Mouse (Mus musculus): ENCODE data around the gene Adam17. TPM values are rescaled to one million over a fixed set of nuclear protein-coding genes. Genes with fewer than 3 reads are reported as not detected.
"Not testable (repeated sequence)": the region's sequence is repeated elsewhere in the genome, so short reads cannot be mapped to it uniquely, and the experiment has no call there.

Gene Adam17
- polyA plus RNA-seq, 1 experiment from 2014 or later, result 16.9 TPM

GRCm38 (mm10) chr12:21410620-21411019 is 37.2 kb upstream of the Adam17 start:
- no peaks in the 10 kb centered on the region for H3K36me3 ChIP-seq (ENCODE audit: control insufficient read depth, insufficient read depth, low read length)
- ATAC-seq (ENCODE audit: low FRiP score, low TSS enrichment) (no peak), DNase-seq (ENCODE audit: low spot score) (no peak)
- H3K4me2 ChIP-seq (replicated peaks; ENCODE audit: low read depth), result no peak overlapping the region
- no peaks in the 10 kb centered on the region for H3K27me3 ChIP-seq (ENCODE audit: control insufficient read depth, insufficient read depth, low read length)
- no peak overlapping the region for H3K9ac ChIP-seq (ENCODE audit: low read length)
- H3K9me3 ChIP-seq (ENCODE audit: control insufficient read depth, low read length), result no peaks in the 10 kb centered on the region
- H3K27ac ChIP-seq (replicated peaks), result no peak overlapping the region
- TF ChIP-seq CTCF (IDR thresholded peaks at IDR 0.05; ENCODE audit: low read depth) (no peak), EP300 (optimal IDR thresholded peaks at IDR 0.05) (no peak)
- H3K4me1 ChIP-seq (replicated peaks; ENCODE audit: control insufficient read depth, insufficient read depth), result no peaks in the 10 kb centered on the region
- H3K4me3 ChIP-seq (ENCODE audit: low read depth, low read length), result no peak overlapping the region
- 79% methylated on average over 2 of the region's 2 CpGs for WGBS

DNA sequence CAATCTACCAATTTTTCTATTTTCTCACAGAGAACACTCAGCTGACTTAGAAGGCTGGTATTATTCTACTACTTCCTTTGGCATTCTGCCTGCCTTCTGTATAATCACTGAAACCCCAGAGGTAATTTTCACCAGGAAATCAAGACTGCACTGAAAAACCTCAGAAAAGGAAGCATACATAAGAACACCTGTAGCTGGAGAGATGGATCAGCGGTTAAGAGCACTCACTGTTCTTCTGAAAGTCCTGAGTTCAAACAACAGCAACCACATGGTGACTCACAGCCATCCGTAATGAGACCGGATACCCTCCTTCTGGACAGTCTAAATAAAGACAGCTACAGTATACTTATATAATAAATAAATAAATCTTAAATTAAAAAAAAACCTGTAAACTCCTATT is 36.2 kb upstream of the Adam17 start:
- WGBS, result 90% methylated on average over 3 of the region's 3 CpGs
- ATAC-seq (ENCODE audit: low FRiP score, low TSS enrichment), result no peak
- H3K27ac ChIP-seq (replicated peaks), result no peak overlapping the region
- no peak overlapping the region for H3K4me2 ChIP-seq (replicated peaks; ENCODE audit: low read depth)
- H3K9ac ChIP-seq (ENCODE audit: low read length), result no peak overlapping the region
- no peaks in the 10 kb centered on the region for H3K9me3 ChIP-seq (ENCODE audit: control insufficient read depth, low read length)
- H3K36me3 ChIP-seq (ENCODE audit: control insufficient read depth, insufficient read depth, low read length), result no peaks in the 10 kb centered on the region
- H3K27me3 ChIP-seq (ENCODE audit: control insufficient read depth, insufficient read depth, low read length), result no peaks in the 10 kb centered on the region
- no peaks in the 10 kb centered on the region for H3K4me1 ChIP-seq (replicated peaks; ENCODE audit: control insufficient read depth, insufficient read depth)
- TF ChIP-seq EP300 (optimal IDR thresholded peaks at IDR 0.05) (no peak), CTCF (IDR thresholded peaks at IDR 0.05; ENCODE audit: low read depth) (no peak)
- DNase-seq (ENCODE audit: low spot score), result no peak
- no peak overlapping the region for H3K4me3 ChIP-seq (ENCODE audit: low read depth, low read length)

DNA sequence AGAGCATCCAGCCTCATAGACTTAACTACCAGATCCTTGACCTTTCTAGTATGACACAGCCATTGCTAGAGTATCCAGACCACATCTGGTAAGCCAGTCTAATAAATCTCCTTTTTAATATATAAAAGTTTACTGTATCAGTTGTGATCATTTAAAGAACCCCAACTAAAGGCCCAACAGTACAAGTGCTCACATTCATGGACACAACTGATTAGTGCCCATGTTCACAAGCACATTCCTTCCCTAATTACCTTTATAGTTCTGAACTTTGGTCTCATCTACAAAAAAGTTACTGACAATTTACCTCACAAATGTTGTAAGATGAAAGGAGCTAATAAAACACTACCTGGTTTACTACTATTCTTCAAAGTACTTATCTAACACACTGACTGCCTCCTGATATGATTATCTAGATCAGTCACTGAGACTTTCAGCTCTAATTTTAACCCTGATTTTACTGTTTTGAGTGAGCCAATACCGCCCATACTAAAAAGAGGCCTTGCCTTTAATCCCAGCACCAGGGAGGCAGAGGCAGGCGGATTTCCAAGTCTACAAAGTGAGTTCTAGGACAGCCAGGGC is 35.4 kb upstream of the Adam17 start:
- Histone ChIP-seq H3K9ac (ENCODE audit: low read length) (no peak overlapping the region), H3K9me3 (ENCODE audit: control insufficient read depth, low read length) (no peaks in the 10 kb centered on the region), H3K4me2 (replicated peaks; ENCODE audit: low read depth) (no peak overlapping the region), H3K36me3 (ENCODE audit: control insufficient read depth, insufficient read depth, low read length) (no peaks in the 10 kb centered on the region), H3K27ac (replicated peaks) (no peak overlapping the region), H3K27me3 (ENCODE audit: control insufficient read depth, insufficient read depth, low read length) (no peaks in the 10 kb centered on the region), H3K4me3 (ENCODE audit: low read depth, low read length) (no peak overlapping the region), H3K4me1 (replicated peaks; ENCODE audit: control insufficient read depth, insufficient read depth) (no peaks in the 10 kb centered on the region)
- 98% methylated on average over 2 of the region's 2 CpGs for WGBS
- TF ChIP-seq EP300 (optimal IDR thresholded peaks at IDR 0.05) (no peak), CTCF (IDR thresholded peaks at IDR 0.05; ENCODE audit: low read depth) (no peak)
- DNase-seq (ENCODE audit: low spot score) (no peak), ATAC-seq (ENCODE audit: low FRiP score, low TSS enrichment) (no peak)

DNA sequence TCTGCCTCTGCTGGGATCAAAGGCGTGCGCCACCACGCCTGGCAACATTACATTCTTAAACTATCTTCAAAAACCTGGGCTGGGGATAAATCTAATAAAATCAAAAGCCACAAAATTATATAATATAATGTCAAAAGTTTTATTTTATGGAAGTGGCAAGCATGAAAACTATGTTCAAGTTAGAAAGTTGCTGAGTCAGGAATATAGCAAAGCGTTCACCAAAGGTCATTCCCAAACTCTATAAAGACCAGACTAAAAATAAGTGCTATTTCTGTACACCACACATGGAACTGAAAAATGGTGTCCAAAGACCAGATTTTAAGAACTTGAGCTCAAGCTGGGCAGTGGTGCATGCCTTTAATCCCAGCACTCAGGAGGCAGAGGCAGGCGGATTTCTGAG is 29.3 kb upstream of the Adam17 start:
- H3K36me3 ChIP-seq (ENCODE audit: control insufficient read depth, insufficient read depth, low read length), result no peaks in the 10 kb centered on the region; the same call in 1 of the 2 replicates
- no peak overlapping the region for H3K27ac ChIP-seq (replicated peaks)
- H3K4me1 ChIP-seq (replicated peaks; ENCODE audit: control insufficient read depth, insufficient read depth), result no peaks in the 10 kb centered on the region
- no peak for DNase-seq (ENCODE audit: low spot score)
- H3K9ac ChIP-seq (ENCODE audit: low read length), result no peak overlapping the region
- TF ChIP-seq EP300 (optimal IDR thresholded peaks at IDR 0.05) (no peak), CTCF (IDR thresholded peaks at IDR 0.05; ENCODE audit: low read depth) (no peak)
- ATAC-seq (ENCODE audit: low FRiP score, low TSS enrichment), result no peak
- H3K9me3 ChIP-seq (ENCODE audit: control insufficient read depth, low read length), result no peaks in the 10 kb centered on the region
- no peaks in the 10 kb centered on the region for H3K27me3 ChIP-seq (ENCODE audit: control insufficient read depth, insufficient read depth, low read length)
- no peak overlapping the region for H3K4me3 ChIP-seq (ENCODE audit: low read depth, low read length)
- WGBS, result 95% methylated on average over 5 of the region's 5 CpGs
- no peak overlapping the region for H3K4me2 ChIP-seq (replicated peaks; ENCODE audit: low read depth)

DNA sequence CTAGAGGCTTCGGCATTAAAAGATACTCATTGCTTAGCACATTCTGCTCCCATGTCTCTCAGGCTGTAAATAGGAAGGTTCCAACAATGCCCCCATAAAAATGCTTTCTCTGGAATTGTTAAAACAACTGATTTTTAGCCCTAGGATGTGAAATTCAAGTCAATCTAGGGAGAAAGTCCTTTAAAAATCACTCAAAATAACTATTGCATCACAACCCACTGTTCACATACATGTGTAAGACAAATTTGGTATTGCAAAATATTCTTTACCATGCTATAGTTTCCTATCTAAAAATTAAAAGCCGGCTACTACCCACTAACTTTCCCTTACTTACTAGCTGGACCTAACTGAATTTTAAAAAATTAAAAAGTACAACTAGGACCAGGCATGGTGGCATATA is 12.8 kb upstream of the Adam17 start:
- Histone ChIP-seq H3K27ac (replicated peaks) (no peak overlapping the region), H3K9me3 (ENCODE audit: control insufficient read depth, low read length) (no peaks in the 10 kb centered on the region), H3K27me3 (ENCODE audit: control insufficient read depth, insufficient read depth, low read length) (no peaks in the 10 kb centered on the region), H3K4me2 (replicated peaks; ENCODE audit: low read depth) (no peak overlapping the region), H3K36me3 (ENCODE audit: control insufficient read depth, insufficient read depth, low read length) (peaks cover 6% of the 10 kb centered on the region; the same call in 1 of the 2 replicates), H3K9ac (ENCODE audit: low read length) (no peak overlapping the region), H3K4me1 (replicated peaks; ENCODE audit: control insufficient read depth, insufficient read depth) (no peaks in the 10 kb centered on the region), H3K4me3 (ENCODE audit: low read depth, low read length) (no peak overlapping the region)
- DNase-seq (ENCODE audit: low spot score) (no peak), ATAC-seq (ENCODE audit: low FRiP score, low TSS enrichment) (no peak)
- 91% methylated on average over 2 of the region's 2 CpGs for WGBS
- no peak for TF ChIP-seq CTCF (IDR thresholded peaks at IDR 0.05; ENCODE audit: low read depth)
- TF ChIP-seq EP300 (optimal IDR thresholded peaks at IDR 0.05), result no peak

- WGBS, result 61% methylated on average over 6 of the region's 6 CpGs
Observed at GRCm38 (mm10) chr12:21378765-21379346, 5.4 kb upstream of the Adam17 start.

More at GRCm38 (mm10) chr12:21378765-21379346, 5.4 kb upstream of the Adam17 start:
- H3K4me3 ChIP-seq (ENCODE audit: low read depth, low read length); H3K9ac ChIP-seq (ENCODE audit: low read length); ATAC-seq (ENCODE audit: low FRiP score, low TSS enrichment); H3K4me1 ChIP-seq (replicated peaks; ENCODE audit: control insufficient read depth, insufficient read depth); H3K9me3 ChIP-seq (ENCODE audit: control insufficient read depth, low read length); H3K27ac ChIP-seq (replicated peaks); H3K27me3 ChIP-seq (ENCODE audit: control insufficient read depth, insufficient read depth, low read length); H3K36me3 ChIP-seq (ENCODE audit: control insufficient read depth, insufficient read depth, low read length); H3K4me2 ChIP-seq (replicated peaks; ENCODE audit: low read depth); DNase-seq (ENCODE audit: low spot score): not testable (repeated sequence)

Data from stomach, postnatal 0 days (tissue).